Mouse (Mus musculus): Measurements from ENCODE around the gene Fth1. TPM values are rescaled to one million over a fixed set of nuclear protein-coding genes. Genes with fewer than 3 reads are reported as not detected.

Gene Fth1
- polyA plus RNA-seq (2015; fragmentation: Nextera tagmentation; extraction: Ambion mirVana): 2,773 and 3,684 TPM in 2 replicates

GRCm38 (mm10) chr19:9980258-9980657, at the start of gene Fth1:
Gene Fth1 (plus strand): TSS chr19:9980598.

GRCm38 (mm10) chr19:10001206-10001969, 21.0 kb downstream of the Fth1 start, which contains the start of the genes Best1 and Rab3il1:
Gene Best1 (minus strand): TSS chr19:10001633.
Gene Rab3il1 (plus strand): TSS chr19:10001669.

Other genes with a start within 250 kb of the Fth1 start
- not detected in 2 replicates for gene Scgb2a2, start 133.0 kb upstream of the Fth1 start, polyA plus RNA-seq (2015; fragmentation: Nextera tagmentation; extraction: Ambion mirVana)
- gene Incenp, start 81.0 kb upstream of the Fth1 start, polyA plus RNA-seq (2015; fragmentation: Nextera tagmentation; extraction: Ambion mirVana): 25.8 and 28.0 TPM in 2 replicates
- 1.3 and 2.2 TPM in 2 replicates for gene Best1, start 21.0 kb downstream of the Fth1 start, polyA plus RNA-seq (2015; fragmentation: Nextera tagmentation; extraction: Ambion mirVana)
- gene Rab3il1, start 21.1 kb downstream of the Fth1 start, polyA plus RNA-seq (2015; fragmentation: Nextera tagmentation; extraction: Ambion mirVana): 25.0 and 25.9 TPM in 2 replicates
- 10.0 and 20.0 TPM in 2 replicates for gene Fads3, start 61.0 kb downstream of the Fth1 start, polyA plus RNA-seq (2015; fragmentation: Nextera tagmentation; extraction: Ambion mirVana)
- gene Fads2, start 121.1 kb downstream of the Fth1 start, polyA plus RNA-seq (2015; fragmentation: Nextera tagmentation; extraction: Ambion mirVana): 160 and 345 TPM in 2 replicates
- 81.3 and 126 TPM in 2 replicates for gene Fads1, start 202.3 kb downstream of the Fth1 start, polyA plus RNA-seq (2015; fragmentation: Nextera tagmentation; extraction: Ambion mirVana)
- gene Tmem258, start 223.4 kb downstream of the Fth1 start, polyA plus RNA-seq (2015; fragmentation: Nextera tagmentation; extraction: Ambion mirVana): 538 and 559 TPM in 2 replicates
- 33.0 and 47.4 TPM in 2 replicates for gene Fen1, start 223.6 kb downstream of the Fth1 start, polyA plus RNA-seq (2015; fragmentation: Nextera tagmentation; extraction: Ambion mirVana)

Measured in adrenal gland, postnatal 0 days (tissue).